Mouse (Mus musculus): ENCODE measurements around the gene Zfp128. TPM values are rescaled to one million over a fixed set of nuclear protein-coding genes. Genes with fewer than 3 reads are reported as not detected.
"Not testable (repeated sequence)": the region's sequence is repeated elsewhere in the genome, so short reads cannot be mapped to it uniquely, and the experiment has no call there.

Gene Zfp128
- polyA plus RNA-seq, 1 experiment from 2014 or later = 8.7 TPM

- Histone ChIP-seq H3K27me3 (ENCODE audit: control insufficient read depth, insufficient read depth, low read depth, low read length) (no peaks in the 10 kb centered on the region), H3K4me2 (ENCODE audit: low read length) (no peak overlapping the region), H3K36me3 (ENCODE audit: control insufficient read depth, insufficient read depth, low read length) (no peaks in the 10 kb centered on the region), H3K9ac (ENCODE audit: low read depth, low read length) (no peak overlapping the region), H3K4me3 (ENCODE audit: low read depth, low read length) (no peak overlapping the region), H3K27ac (ENCODE audit: low read length) (no peak overlapping the region), H3K4me1 (ENCODE audit: control insufficient read depth, insufficient read depth, low read length) (no peaks in the 10 kb centered on the region), H3K9me3 (replicated peaks; ENCODE audit: control insufficient read depth, low read length, poor library complexity, severe bottlenecking) (no peaks in the 10 kb centered on the region)
- no peak for ATAC-seq
- 60% methylated on average over 4 of the region's 4 CpGs for WGBS
These were observed 52.7 kb downstream of the Zfp128 start for GRCm38 (mm10) chr7:12933615-12934140.

GRCm38 (mm10) chr7:12934808-12935207 lies 53.8 kb downstream of the Zfp128 start:
- Histone ChIP-seq H3K4me1 (ENCODE audit: control insufficient read depth, insufficient read depth, low read length) (no peaks in the 10 kb centered on the region), H3K4me3 (ENCODE audit: low read depth, low read length) (no peak overlapping the region), H3K27me3 (ENCODE audit: control insufficient read depth, insufficient read depth, low read depth, low read length) (no peaks in the 10 kb centered on the region), H3K9ac (ENCODE audit: low read depth, low read length) (no peak overlapping the region), H3K27ac (ENCODE audit: low read length) (no peak overlapping the region), H3K36me3 (ENCODE audit: control insufficient read depth, insufficient read depth, low read length) (no peaks in the 10 kb centered on the region), H3K4me2 (ENCODE audit: low read length) (no peak overlapping the region), H3K9me3 (replicated peaks; ENCODE audit: control insufficient read depth, low read length, poor library complexity, severe bottlenecking) (no peaks in the 10 kb centered on the region)
- no peak for ATAC-seq
- 85% methylated on average over 3 of the region's 3 CpGs for WGBS

- not testable (repeated sequence) for H3K27me3 ChIP-seq (ENCODE audit: control insufficient read depth, insufficient read depth, low read depth, low read length); ATAC-seq; H3K9ac ChIP-seq (ENCODE audit: low read depth, low read length); H3K9me3 ChIP-seq (replicated peaks; ENCODE audit: control insufficient read depth, low read length, poor library complexity, severe bottlenecking); H3K27ac ChIP-seq (ENCODE audit: low read length); H3K4me1 ChIP-seq (ENCODE audit: control insufficient read depth, insufficient read depth, low read length); H3K36me3 ChIP-seq (ENCODE audit: control insufficient read depth, insufficient read depth, low read length); H3K4me3 ChIP-seq (ENCODE audit: low read depth, low read length); H3K4me2 ChIP-seq (ENCODE audit: low read length)
- WGBS = 87% methylated on average over 3 of the region's 4 CpGs
These were observed 56.4 kb downstream of the Zfp128 start for GRCm38 (mm10) chr7:12937254-12937803.

GRCm38 (mm10) chr7:12940599-12940998 lies 59.6 kb downstream of the Zfp128 start:
- Histone ChIP-seq H3K27ac (ENCODE audit: low read length) (no peak overlapping the region), H3K4me1 (ENCODE audit: control insufficient read depth, insufficient read depth, low read length) (no peaks in the 10 kb centered on the region), H3K9me3 (replicated peaks; ENCODE audit: control insufficient read depth, low read length, poor library complexity, severe bottlenecking) (no peaks in the 10 kb centered on the region), H3K4me2 (ENCODE audit: low read length) (no peak overlapping the region), H3K27me3 (ENCODE audit: control insufficient read depth, insufficient read depth, low read depth, low read length) (no peaks in the 10 kb centered on the region), H3K9ac (ENCODE audit: low read depth, low read length) (no peak overlapping the region), H3K4me3 (ENCODE audit: low read depth, low read length) (no peak overlapping the region), H3K36me3 (ENCODE audit: control insufficient read depth, insufficient read depth, low read length) (no peaks in the 10 kb centered on the region)
- WGBS = 89% methylated on average over 4 of the region's 4 CpGs
- no peak for ATAC-seq

Other genes starting within 250 kb of the Zfp128 start
- not detected in 2 replicates for gene Vmn2r54, start 240.9 kb upstream of the Zfp128 start, polyA plus RNA-seq (2015; fragmentation: Nextera tagmentation; extraction: Ambion mirVana)
- gene Vmn2r55, start 196.2 kb upstream of the Zfp128 start, polyA plus RNA-seq (2015; fragmentation: Nextera tagmentation; extraction: Ambion mirVana) = not detected in 2 replicates
- gene Vmn2r56, start 146.2 kb upstream of the Zfp128 start, polyA plus RNA-seq (2015; fragmentation: Nextera tagmentation; extraction: Ambion mirVana) = not detected in 2 replicates
- 39.1 and 44.4 TPM in 2 replicates for gene Zscan18, start 77.5 kb upstream of the Zfp128 start, polyA plus RNA-seq (2015; fragmentation: Nextera tagmentation; extraction: Ambion mirVana)
- gene Zfp329, start 62.3 kb upstream of the Zfp128 start, polyA plus RNA-seq (2015; fragmentation: Nextera tagmentation; extraction: Ambion mirVana) = 32.6 and 33.9 TPM in 2 replicates
- 30.1 and 30.6 TPM in 2 replicates for gene Zfp110, start 46.4 kb upstream of the Zfp128 start, polyA plus RNA-seq (2015; fragmentation: Nextera tagmentation; extraction: Ambion mirVana)
- 11.1 and 11.5 TPM in 2 replicates for gene Zscan22, start 16.6 kb downstream of the Zfp128 start, polyA plus RNA-seq (2015; fragmentation: Nextera tagmentation; extraction: Ambion mirVana)
- gene Rps5, start 41.1 kb downstream of the Zfp128 start, polyA plus RNA-seq (2015; fragmentation: Nextera tagmentation; extraction: Ambion mirVana) = 512 and 515 TPM in 2 replicates
- 0.98 and 1.2 TPM in 2 replicates for gene Rnf225, start 46.2 kb downstream of the Zfp128 start, polyA plus RNA-seq (2015; fragmentation: Nextera tagmentation; extraction: Ambion mirVana)
- 14.5 and 14.9 TPM in 2 replicates for gene Zfp324, start 84.7 kb downstream of the Zfp128 start, polyA plus RNA-seq (2015; fragmentation: Nextera tagmentation; extraction: Ambion mirVana)
- 13.1 and 13.8 TPM in 2 replicates for gene Zfp446, start 96.7 kb downstream of the Zfp128 start, polyA plus RNA-seq (2015; fragmentation: Nextera tagmentation; extraction: Ambion mirVana)
- gene Slc27a5, start 117.0 kb downstream of the Zfp128 start, polyA plus RNA-seq (2015; fragmentation: Nextera tagmentation; extraction: Ambion mirVana) = 0.24 and 0.43 TPM in 2 replicates
- 184 and 195 TPM in 2 replicates for gene Trim28, start 117.9 kb downstream of the Zfp128 start, polyA plus RNA-seq (2015; fragmentation: Nextera tagmentation; extraction: Ambion mirVana)
- gene Zbtb45, start 128.9 kb downstream of the Zfp128 start, polyA plus RNA-seq (2015; fragmentation: Nextera tagmentation; extraction: Ambion mirVana) = 44.0 and 44.8 TPM in 2 replicates
- gene Chmp2a, start 153.6 kb downstream of the Zfp128 start, polyA plus RNA-seq (2015; fragmentation: Nextera tagmentation; extraction: Ambion mirVana) = 179 and 188 TPM in 2 replicates
- 74.0 and 83.9 TPM in 2 replicates for gene Ube2m, start 157.1 kb downstream of the Zfp128 start, polyA plus RNA-seq (2015; fragmentation: Nextera tagmentation; extraction: Ambion mirVana)
- gene Mzf1, start 173.6 kb downstream of the Zfp128 start, polyA plus RNA-seq (2015; fragmentation: Nextera tagmentation; extraction: Ambion mirVana) = 11.5 and 11.6 TPM in 2 replicates
- 0.12 and 0.35 TPM in 2 replicates for gene Vmn1r85, start 214.0 kb downstream of the Zfp128 start, polyA plus RNA-seq (2015; fragmentation: Nextera tagmentation; extraction: Ambion mirVana)
- gene Vmn1r86, start 238.7 kb downstream of the Zfp128 start, polyA plus RNA-seq (2015; fragmentation: Nextera tagmentation; extraction: Ambion mirVana) = not detected in 2 replicates

Measured in midbrain, embryonic 16.5 days (tissue).